Comparison of ENCODE assay signal across 17 mouse cellular contexts in the genomic region with DNA sequence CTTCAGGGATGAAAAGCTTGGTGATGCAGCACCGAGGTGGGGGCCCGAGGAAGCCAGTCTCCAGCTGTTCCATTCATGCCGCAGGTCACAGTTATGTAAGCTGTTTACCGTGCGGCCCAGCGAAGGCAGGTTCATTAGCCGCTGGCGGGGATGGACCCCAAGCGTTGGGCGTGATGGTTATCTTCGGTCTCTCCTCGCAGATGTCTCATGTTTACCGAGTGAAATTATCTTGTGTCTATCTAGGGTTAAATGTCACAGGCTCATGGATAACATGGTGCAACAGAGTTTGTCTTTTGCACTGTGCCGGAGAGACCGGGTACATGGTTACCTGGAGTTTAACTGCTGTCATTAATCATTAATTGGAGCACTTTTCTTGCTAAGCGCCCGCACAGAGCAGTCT. TPM values are rescaled to one million over a fixed set of nuclear protein-coding genes. Genes with fewer than 3 reads are reported as not detected.
DNase-seq lines count a peak whose midpoint lies in the region; ATAC-seq and TF ChIP-seq lines count a peak whose summit lies in the region.
"Had no signal": no experiment of that assay in that cellular context is flagged by ENCODE, and none has a peak within 500 bp of the region (broad histone marks: within the 10 kb centered on the region; RNA-seq: fewer than 3 reads in every experiment).

No protein-coding gene starts in this region.

- DNase-seq in kidney, adult 18-20 months: peak; percentile 80
- no peak for DNase-seq in kidney, postnatal 0 days (ENCODE audit: low spot score)
- DNase-seq in ovary, postnatal 14 days (ENCODE audit: low spot score): no peak
- DNase-seq in adipocyte (ENCODE audit: low spot score): no peak
- DNase-seq in lung, postnatal 0 days (ENCODE audit: low spot score): no peak
- DNase-seq: adrenal gland, postnatal 10 days; cerebellum, adult 11 months; gastrocnemius, postnatal 10 days; heart, adult 2 months; spleen, adult 18-20 months; thymus, adult 2 months had no signal

- TF ChIP-seq EP300 in lung, postnatal 0 days (IDR thresholded peaks at IDR 0.05): no peak

- no peaks in the 10 kb centered on the region for H3K27me3 ChIP-seq in kidney, postnatal 0 days (ENCODE audit: insufficient read depth, low read length)
- H3K27me3 ChIP-seq in liver, embryonic 12.5 days (replicated peaks): no peaks in the 10 kb centered on the region
- no peaks in the 10 kb centered on the region for H3K27me3 ChIP-seq in lung, postnatal 0 days (replicated peaks; ENCODE audit: insufficient read depth, low read length)
- H3K27me3 ChIP-seq: heart, embryonic 15.5 days; midbrain, embryonic 15.5 days; stomach, embryonic 15.5 days had no signal

- ATAC-seq in kidney, postnatal 0 days (replicated peaks; ENCODE audit: low FRiP score, low read depth): peak; percentile 52
- peak; percentile 34; the same call in 1 of the 2 replicates for ATAC-seq in liver, embryonic 12.5 days
- no peak for ATAC-seq in CD4-positive, CD25-positive, alpha-beta regulatory T cell, adult 4 months
- no peak; the same call in 1 of the 2 replicates for ATAC-seq in lung, postnatal 0 days
- ATAC-seq: midbrain, embryonic 15.5 days had no signal

- peaks cover 15% of the 10 kb centered on the region; the same call in 1 of the 2 replicates for H3K4me1 ChIP-seq in kidney, postnatal 0 days (replicated peaks; ENCODE audit: insufficient read depth, low read length)
- peaks cover 73% of the 10 kb centered on the region for H3K4me1 ChIP-seq in liver, embryonic 12.5 days
- no peaks in the 10 kb centered on the region; the same call in 1 of the 2 replicates for H3K4me1 ChIP-seq in lung, postnatal 0 days (ENCODE audit: insufficient read depth, low read depth, low read length)

- H3K27ac ChIP-seq in kidney, postnatal 0 days: peak overlapping the region; percentile 62
- H3K27ac ChIP-seq in liver, embryonic 12.5 days: no peak overlapping the region
- no peak overlapping the region for H3K27ac ChIP-seq in lung, postnatal 0 days (ENCODE audit: low read length)
- H3K27ac ChIP-seq: heart, adult 2 months; heart, embryonic 15.5 days; left cerebral cortex, adult 2 months; midbrain, embryonic 15.5 days; stomach, embryonic 15.5 days had no signal

- WGBS in kidney, postnatal 0 days: 56% methylated on average over 17 of the region's 17 CpGs
- WGBS in liver, embryonic 12.5 days (ENCODE audit: insufficient replicate concordance): 78% methylated on average over 17 of the region's 17 CpGs
- WGBS in lung, postnatal 0 days: 46% methylated on average over 17 of the region's 17 CpGs

- TF ChIP-seq CTCF in kidney, postnatal 0 days (IDR thresholded peaks at IDR 0.05; ENCODE audit: low read depth): no peak
- TF ChIP-seq CTCF in lung, postnatal 0 days (IDR thresholded peaks at IDR 0.05): no peak

- H3K4me2 ChIP-seq in kidney, postnatal 0 days (ENCODE audit: low read length): peak overlapping the region; percentile 21; the same call in 1 of the 2 replicates
- no peak overlapping the region for H3K4me2 ChIP-seq in liver, embryonic 12.5 days
- no peak overlapping the region for H3K4me2 ChIP-seq in lung, postnatal 0 days (replicated peaks; ENCODE audit: low read depth, low read length)
- H3K4me2 ChIP-seq: heart, embryonic 15.5 days; midbrain, embryonic 15.5 days; stomach, embryonic 15.5 days had no signal

- H3K9ac ChIP-seq in kidney, postnatal 0 days (ENCODE audit: low read depth, low read length): no peak overlapping the region
- H3K9ac ChIP-seq in liver, embryonic 12.5 days: no peak overlapping the region
- no peak overlapping the region for H3K9ac ChIP-seq in lung, postnatal 0 days (replicated peaks; ENCODE audit: low read depth)
- H3K9ac ChIP-seq: heart, embryonic 15.5 days; midbrain, embryonic 15.5 days; stomach, embryonic 15.5 days had no signal

- H3K36me3 ChIP-seq in kidney, postnatal 0 days (ENCODE audit: insufficient read depth, low read length): no peaks in the 10 kb centered on the region
- H3K36me3 ChIP-seq in liver, embryonic 12.5 days: no peaks in the 10 kb centered on the region; the same call in 1 of the 2 replicates
- H3K36me3 ChIP-seq in lung, postnatal 0 days (ENCODE audit: insufficient read depth, low read length): no peaks in the 10 kb centered on the region
- H3K36me3 ChIP-seq: heart, embryonic 15.5 days; midbrain, embryonic 15.5 days; stomach, embryonic 15.5 days had no signal

- no peaks in the 10 kb centered on the region for H3K9me3 ChIP-seq in kidney, postnatal 0 days (replicated peaks; ENCODE audit: low read length)
- no peaks in the 10 kb centered on the region for H3K9me3 ChIP-seq in liver, embryonic 12.5 days (replicated peaks)
- no peaks in the 10 kb centered on the region for H3K9me3 ChIP-seq in lung, postnatal 0 days (ENCODE audit: low read length)
- H3K9me3 ChIP-seq: heart, embryonic 15.5 days; midbrain, embryonic 15.5 days; stomach, embryonic 15.5 days had no signal

- H3K4me3 ChIP-seq in kidney, postnatal 0 days (replicated peaks; ENCODE audit: low read depth, low read length): no peak overlapping the region
- no peak overlapping the region for H3K4me3 ChIP-seq in liver, embryonic 12.5 days
- no peak overlapping the region for H3K4me3 ChIP-seq in lung, postnatal 0 days (ENCODE audit: low read depth, low read length)
- H3K4me3 ChIP-seq: heart, adult 2 months; heart, embryonic 15.5 days; left cerebral cortex, adult 2 months; midbrain, embryonic 15.5 days; stomach, embryonic 15.5 days had no signal

RNA-seq across cellular contexts. Expression of gene Lrrc8d, which starts 58.2 kb away (rescaled TPM):
- 32.5 and 34.6 TPM in 2 replicates for polyA plus RNA-seq in kidney, postnatal 0 days (2015; fragmentation: Nextera tagmentation; extraction: Ambion mirVana)
- 14.5 and 15.4 TPM in 2 replicates for polyA plus RNA-seq in liver, embryonic 12.5 days (2016; fragmentation: Nextera tagmentation; extraction: Ambion mirVana)
- 10 to 100 TPM; 17.2 to 19.5 TPM for polyA plus RNA-seq in CD4-positive, CD25-positive, alpha-beta regulatory T cell, adult 4 months (2017; shearing (Covaris generic))
- 20.5 and 23.2 TPM in 2 replicates for polyA plus RNA-seq in lung, postnatal 0 days (2015; fragmentation: Nextera tagmentation; extraction: Ambion mirVana)

Comparison
In these comparisons a context has a peak if more than half of its experiments do, and no peak if none do; other contexts are left out.
1. ATAC-seq: peak in kidney, postnatal 0 days (single experiment) and liver, embryonic 12.5 days (single experiment); none in CD4-positive, CD25-positive, alpha-beta regulatory T cell, adult 4 months (single experiment) and lung, postnatal 0 days (single experiment).